Mouse (Mus musculus) cerebellum, adult 2 months (tissue): ENCODE data around the gene 5730596B20Rik.

Experiments
- CTCF ChIP-seq: fragments of 200-500 bp; IDR thresholded peaks from 2 replicates; pipeline ENCODE4 v1.5.1; 2011; ENCODE audit warnings: low read depth, mild to moderate bottlenecking, control low read depth, low read length, moderate library complexity, borderline replicate concordance; ENCODE audit not compliant: insufficient read depth
- POLR2A ChIP-seq: fragments of 200-500 bp; IDR thresholded peaks from 2 replicates; pipeline ENCODE4 v1.6.1; 2011; ENCODE audit warnings: low read length, control low read depth, borderline replicate concordance; ENCODE audit not compliant: insufficient read depth

GRCm38 (mm10) chr6:52160511-52161335 lies 16.6 kb upstream of the 5730596B20Rik start:
- TF ChIP-seq POLR2A (no peak), CTCF (no peak)
